Mouse (Mus musculus) MEL (cell line): ENCODE data around the gene Fahd1. TPM values are rescaled to one million over a fixed set of nuclear protein-coding genes. Genes with fewer than 3 reads are reported as not detected.

ENCODE experiments used
- DNase-seq: peaks from one replicate; pipeline ENCODE4 v3.0.0; 2011; ENCODE audit warnings: low read depth, low spot score
- H3K27ac ChIP-seq: 2 replicates; pipeline ENCODE4 v1.5.1; 2012; ENCODE audit warnings: low read depth, mild to moderate bottlenecking, control low read depth, low read length, moderate library complexity; ENCODE audit not compliant: control insufficient read depth
- H3K27me3 ChIP-seq, 2 experiments: fragments of 150-350 bp in 1 of 2; sonication (generic) in 1 of 2; 2 replicates each; pipeline ENCODE4 v1.6.1; 2012; ENCODE audit warnings: low read length in 2 of 2, mild to moderate bottlenecking in 2 of 2, improper control_type of control experiment in 1 of 2, moderate library complexity in 1 of 2; ENCODE audit not compliant: insufficient read depth in 2 of 2, control insufficient read depth in 1 of 2
- H3K36me3 ChIP-seq, 2 experiments: 2 replicates each; pipeline ENCODE4 v1.6.1; 2012 to 2014; ENCODE audit warnings: low read length in 2 of 2, improper control_type of control experiment in 1 of 2, inconsistent platforms in 1 of 2, mild to moderate bottlenecking in 1 of 2; ENCODE audit not compliant: insufficient read depth in 2 of 2, control insufficient read depth in 1 of 2
- H3K4me1 ChIP-seq, 2 experiments: fragments of 150-350 bp in 1 of 2; sonication (generic) in 1 of 2; 2 replicates each; pipeline ENCODE4 v1.6.1; 2012; ENCODE audit warnings: low read length in 2 of 2, improper control_type of control experiment in 1 of 2, mild to moderate bottlenecking in 1 of 2; ENCODE audit not compliant: insufficient read depth in 2 of 2, control insufficient read depth in 1 of 2
- H3K4me3 ChIP-seq, 2 experiments: fragments of 150-350 bp in 1 of 2; sonication (generic) in 1 of 2; 2 replicates each; pipeline ENCODE4 v1.5.1; 2012; ENCODE audit warnings: low read depth in 2 of 2, low read length in 2 of 2, mild to moderate bottlenecking in 2 of 2, moderate library complexity in 2 of 2, control low read depth in 1 of 2, improper control_type of control experiment in 1 of 2; ENCODE audit not compliant: control insufficient read depth in 1 of 2, insufficient read depth in 1 of 2
- H3K79me2 ChIP-seq: 2 replicates; pipeline ENCODE4 v1.6.1; 2012; ENCODE audit warnings: mild to moderate bottlenecking, low read length, moderate library complexity; ENCODE audit not compliant: control insufficient read depth, poor library complexity, insufficient read depth
- H3K9ac ChIP-seq: 2 replicates; pipeline ENCODE4 v1.6.1; 2012; ENCODE audit warnings: low read depth, mild to moderate bottlenecking, control low read depth, low read length, moderate library complexity; ENCODE audit not compliant: control insufficient read depth, poor library complexity, severe bottlenecking
- H3K9me3 ChIP-seq: fragments of 150-350 bp; sonication (generic); replicated peaks from 2 replicates; pipeline ENCODE4 v1.6.1; 2012; ENCODE audit warnings: mild to moderate bottlenecking, low read length, improper control_type of control experiment, moderate library complexity; ENCODE audit not compliant: insufficient read depth
- CHD1 ChIP-seq: IDR thresholded peaks from 2 replicates; pipeline ENCODE4 v1.6.1; 2012; ENCODE audit warnings: low read depth, mild to moderate bottlenecking, inconsistent platforms, low read length, improper control_type of control experiment
- E2F4 ChIP-seq: IDR thresholded peaks from 2 replicates; pipeline ENCODE4 v1.6.1; 2011; ENCODE audit warnings: low read depth, low read length, improper control_type of control experiment, borderline replicate concordance
- EP300 ChIP-seq, 2 experiments: IDR thresholded peaks; 2 replicates each; pipeline ENCODE4 v1.6.1; 2011; ENCODE audit warnings: improper control_type of control experiment in 2 of 2, low read length in 2 of 2, low read depth in 1 of 2, mild to moderate bottlenecking in 1 of 2
- JUND ChIP-seq: IDR thresholded peaks from 2 replicates; pipeline ENCODE4 v1.6.1; 2011; ENCODE audit warnings: low read depth, mild to moderate bottlenecking, improper control_type of control experiment, low read length
- KAT2A ChIP-seq: conservative IDR thresholded peaks from 2 replicates; pipeline ENCODE4 v1.6.1; 2012; ENCODE audit warnings: low read depth, low read length, improper control_type of control experiment, inconsistent platforms
- MAX ChIP-seq: IDR thresholded peaks from 2 replicates; pipeline ENCODE4 v1.6.1; 2011; ENCODE audit warnings: low read length, improper control_type of control experiment
- MAZ ChIP-seq: IDR thresholded peaks from 2 replicates; pipeline ENCODE4 v1.6.1; 2012; ENCODE audit warnings: low read depth, mild to moderate bottlenecking, inconsistent platforms, low read length, improper control_type of control experiment
- MXI1 ChIP-seq: IDR thresholded peaks from 2 replicates; pipeline ENCODE4 v1.6.1; 2011; ENCODE audit warnings: mild to moderate bottlenecking, low read depth, low read length, improper control_type of control experiment
- POLR2A ChIP-seq, 2 experiments: IDR thresholded peaks; 2 replicates each; pipeline ENCODE4 v1.6.1; 2011 to 2012; ENCODE audit warnings: low read length in 2 of 2, mild to moderate bottlenecking in 2 of 2, control low read depth in 1 of 2, improper control_type of control experiment in 1 of 2, low read depth in 1 of 2, moderate library complexity in 1 of 2; ENCODE audit not compliant: control insufficient read depth in 1 of 2, insufficient read depth in 1 of 2, poor library complexity in 1 of 2
- SIN3A ChIP-seq: IDR thresholded peaks from 2 replicates; pipeline ENCODE4 v1.6.1; 2012; ENCODE audit warnings: low read length, improper control_type of control experiment, inconsistent platforms
- SMC3 ChIP-seq: IDR thresholded peaks from 2 replicates; pipeline ENCODE4 v1.6.1; 2011; ENCODE audit warnings: low read depth, low read length, improper control_type of control experiment
- TAL1 ChIP-seq: IDR thresholded peaks from 2 replicates; pipeline ENCODE4 v1.6.1; 2012; ENCODE audit warnings: mild to moderate bottlenecking, inconsistent platforms, low read length, moderate library complexity, mixed read lengths
- TCF12 ChIP-seq: IDR thresholded peaks from 2 replicates; pipeline ENCODE4 v1.6.1; 2014; ENCODE audit warnings: low read depth, mild to moderate bottlenecking, inconsistent platforms, low read length, improper control_type of control experiment, moderate library complexity
- UBTF ChIP-seq: IDR thresholded peaks from 2 replicates; pipeline ENCODE4 v1.6.1; 2012; ENCODE audit warnings: low read depth, mild to moderate bottlenecking, inconsistent platforms, low read length, improper control_type of control experiment, moderate library complexity, borderline replicate concordance; ENCODE audit not compliant: insufficient read depth
- ZC3H11A ChIP-seq: IDR thresholded peaks from 2 replicates; pipeline ENCODE4 v1.6.1; 2012; ENCODE audit warnings: low read depth, mild to moderate bottlenecking, inconsistent platforms, low read length, improper control_type of control experiment
- polyA plus RNA-seq, 2 experiments: library from polyadenylated mRNA; stranded (reverse) in 1 of 2; unstranded in 1 of 2; fragments of >175 nt in 1 of 2; fragments of >200 nt in 1 of 2; gene quantifications; 2 replicates each; pipeline versions ENCODE4 v1.2.1 to v1.2.4; 2012; ENCODE audit warnings: low replicate concordance in 2 of 2, low read depth in 1 of 2; ENCODE audit not compliant: insufficient read length in 2 of 2, insufficient read depth in 1 of 2, missing spikeins in 1 of 2
- total RNA-seq: library from RNA; depleted of rRNA; stranded (reverse); fragments of 300-350 nt; gene quantifications from 2 replicates; pipeline ENCODE4 v1.2.3, GENCODE M21; 2012

Fahd1 gene
- total and polyA plus RNA-seq, 3 experiments, result 2.7 to 4.7 TPM; not detected in 1

DNA sequence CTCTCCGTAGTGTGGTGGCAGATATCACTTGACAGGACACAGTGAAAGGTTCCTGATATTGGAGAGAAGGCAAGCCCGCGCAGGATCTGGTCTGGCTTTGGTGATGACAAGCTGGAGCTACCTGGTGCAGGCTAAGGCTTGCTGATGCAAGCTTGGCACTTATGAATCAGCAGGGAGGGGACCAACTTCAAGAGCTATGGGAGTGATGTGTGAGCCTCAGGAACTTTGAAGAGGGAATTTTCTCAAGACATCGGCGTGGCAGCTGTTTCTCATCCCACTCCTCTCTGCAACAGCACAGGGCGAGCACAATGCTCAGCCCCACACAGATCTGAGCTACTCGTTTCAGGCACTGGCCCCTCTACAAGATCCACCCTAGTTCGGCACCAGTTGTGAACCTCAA, 10.3 kb downstream of the Fahd1 start, which contains the start of gene Hagh:
Gene Hagh, plus strand, starts transcription at position 302 of the 400 bp plus-strand sequence.
- TF ChIP-seq EP300 (IDR thresholded peaks at IDR 0.05; ENCODE audit: low read depth in 1 of 2, low read length in 2 of 2), result no peak
- TF ChIP-seq SIN3A, result no peak
- TF ChIP-seq SMC3, result no peak
- no peak for TF ChIP-seq E2F4
- TF ChIP-seq, all 39 proteins: peak for 0
- peaks cover 6 to 28% of the 10 kb centered on the region in 2 experiments for H3K27me3 ChIP-seq
- DNase-seq, result no peak
- H3K36me3 ChIP-seq, result no peaks in the 10 kb centered on the region
- no peak within 1 kb of the TSS for H3K4me3 ChIP-seq
- no peak within 1 kb of the TSS for H3K9ac ChIP-seq
- no peaks in the 10 kb centered on the region for H3K4me1 ChIP-seq
- H3K27ac ChIP-seq, result no peak within 1 kb of the TSS
- H3K9me3 ChIP-seq, result no peaks in the 10 kb centered on the region
- no peaks in the 10 kb centered on the region for H3K79me2 ChIP-seq

GRCm38 (mm10) chr17:24821351-24822280, 28.5 kb downstream of the Fahd1 start:
- Histone ChIP-seq H3K9me3 (no peaks in the 10 kb centered on the region), H3K36me3 (no peaks in the 10 kb centered on the region), H3K27ac (no peak overlapping the region), H3K27me3 (peaks cover 4 to 7% of the 10 kb centered on the region in 2 experiments; a peak in 3 of 4 replicates), H3K4me1 (no peaks in the 10 kb centered on the region), H3K9ac (no peak overlapping the region), H3K4me3 (no peak overlapping the region), H3K79me2 (no peaks in the 10 kb centered on the region)
- TF ChIP-seq KAT2A (no peak), JUND (no peak), EP300 (IDR thresholded peaks at IDR 0.05; ENCODE audit: low read depth in 1 of 2, low read length in 2 of 2) (no peak), CHD1 (no peak), MXI1 (no peak), TCF12 (no peak), MAX (no peak), MAZ (no peak), UBTF (no peak), TAL1 (no peak)
- no peak for DNase-seq

DNA sequence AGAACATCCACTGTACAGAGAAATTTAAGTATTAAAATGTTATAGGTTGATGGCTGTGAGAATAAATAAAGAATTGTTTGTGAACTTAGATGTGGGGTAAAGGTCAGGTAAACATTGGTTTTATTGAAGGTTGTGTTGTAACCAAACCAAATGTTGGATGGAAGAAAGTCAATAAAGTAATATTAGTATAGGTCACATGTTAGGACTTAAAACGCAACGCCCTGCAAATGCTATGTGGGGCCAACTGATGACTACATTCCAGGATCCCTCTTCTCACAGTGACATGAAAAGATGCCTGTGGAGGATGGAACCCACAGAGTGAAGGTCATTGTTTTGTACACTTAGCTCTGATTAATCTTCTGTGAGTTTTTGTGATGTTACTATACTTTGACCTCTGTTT, 30.7 kb downstream of the Fahd1 start:
- Histone ChIP-seq H3K9ac (no peak overlapping the region), H3K27me3 (peaks cover 5 to 7% of the 10 kb centered on the region in 2 experiments), H3K36me3 (no peaks in the 10 kb centered on the region), H3K79me2 (no peaks in the 10 kb centered on the region)
- no peak for DNase-seq
- TF ChIP-seq ZC3H11A (no peak), JUND (no peak), POLR2A (IDR thresholded peaks at IDR 0.05; ENCODE audit: control insufficient read depth in 1 of 2, insufficient read depth in 1 of 2, low read depth in 1 of 2, low read length in 2 of 2, poor library complexity in 1 of 2) (no peak)
- TF ChIP-seq, all 39 proteins: peak for 0
- Histone ChIP-seq H3K4me1 (no peaks in the 10 kb centered on the region), H3K4me3 (no peak overlapping the region), H3K9me3 (no peaks in the 10 kb centered on the region), H3K27ac (no peak overlapping the region)
